In the genomic region with DNA sequence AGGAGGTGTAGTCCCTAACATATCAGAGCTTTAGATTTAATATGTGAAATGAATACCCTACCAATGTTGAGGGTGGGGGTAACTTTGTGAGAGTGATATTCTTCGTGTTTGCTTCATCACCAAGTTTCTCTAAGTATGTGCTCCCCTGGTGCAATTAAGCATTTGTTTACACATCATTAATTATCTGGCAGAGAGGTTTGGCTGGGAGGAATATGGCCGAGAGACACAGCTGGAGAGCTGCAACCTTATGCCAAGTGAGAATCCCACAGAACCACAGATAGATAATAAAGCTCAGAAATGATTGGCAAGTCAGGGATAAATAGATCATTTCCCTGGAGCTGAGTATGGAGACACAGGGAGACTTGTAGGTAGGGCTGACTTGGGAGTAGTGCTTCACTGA, we compare ENCODE assay signal across 19 mouse cellular contexts. TPM values are rescaled to one million over a fixed set of nuclear protein-coding genes. Genes with fewer than 3 reads are reported as not detected.
A peak's percentile ranks its signal among the peaks of the same experiment; 100 is the strongest.
DNase-seq lines count a peak whose midpoint lies in the region; ATAC-seq and TF ChIP-seq lines count a peak whose summit lies in the region.
"Had no signal": no experiment of that assay in that cellular context is flagged by ENCODE, and none has a peak within 500 bp of the region (broad histone marks: within the 10 kb centered on the region; RNA-seq: fewer than 3 reads in every experiment).

No protein-coding gene starts in this region.

- no peak overlapping the region for H3K4me3 ChIP-seq in forebrain, embryonic 14.5 days (ENCODE audit: low read depth, low read length)
- no peak overlapping the region for H3K4me3 ChIP-seq in forebrain, embryonic 11.5 days (ENCODE audit: low read depth, low read length)
- no peak overlapping the region for H3K4me3 ChIP-seq in hindbrain, postnatal 0 days (ENCODE audit: low read length)
- no peak overlapping the region for H3K4me3 ChIP-seq in hindbrain, embryonic 13.5 days
- no peak overlapping the region for H3K4me3 ChIP-seq in neural tube, embryonic 14.5 days (ENCODE audit: low read depth, low read length)
- H3K4me3 ChIP-seq: embryonic facial prominence, embryonic 13.5 days; forebrain, embryonic 13.5 days; gastrocnemius, adult 2 months; heart, embryonic 12.5 days had no signal

- H3K27me3 ChIP-seq in forebrain, embryonic 14.5 days (replicated peaks; ENCODE audit: control insufficient read depth, insufficient read depth, low read length) = no peaks in the 10 kb centered on the region
- H3K27me3 ChIP-seq in forebrain, embryonic 11.5 days (ENCODE audit: control insufficient read depth, insufficient read depth, low read length) = no peaks in the 10 kb centered on the region
- no peaks in the 10 kb centered on the region for H3K27me3 ChIP-seq in hindbrain, postnatal 0 days (ENCODE audit: insufficient read depth, low read length)
- no peaks in the 10 kb centered on the region for H3K27me3 ChIP-seq in hindbrain, embryonic 13.5 days
- H3K27me3 ChIP-seq in neural tube, embryonic 14.5 days (ENCODE audit: control insufficient read depth, insufficient read depth, low read length) = no peaks in the 10 kb centered on the region
- H3K27me3 ChIP-seq: embryonic facial prominence, embryonic 13.5 days; forebrain, embryonic 13.5 days; heart, embryonic 12.5 days had no signal

- 33% methylated on average over 2 of the region's 2 CpGs for WGBS in forebrain, embryonic 14.5 days
- WGBS in forebrain, embryonic 11.5 days = 69% methylated on average over 2 of the region's 2 CpGs
- WGBS in hindbrain, postnatal 0 days = 24% methylated on average over 2 of the region's 2 CpGs
- 50% methylated on average over 2 of the region's 2 CpGs for WGBS in hindbrain, embryonic 13.5 days
- 29% methylated on average over 2 of the region's 2 CpGs for WGBS in neural tube, embryonic 14.5 days

- H3K9me3 ChIP-seq in forebrain, embryonic 14.5 days (replicated peaks; ENCODE audit: control insufficient read depth, low read length) = no peaks in the 10 kb centered on the region
- H3K9me3 ChIP-seq in forebrain, embryonic 11.5 days (ENCODE audit: control insufficient read depth, low read length) = no peaks in the 10 kb centered on the region
- no peaks in the 10 kb centered on the region for H3K9me3 ChIP-seq in hindbrain, postnatal 0 days (ENCODE audit: low read length)
- no peaks in the 10 kb centered on the region for H3K9me3 ChIP-seq in hindbrain, embryonic 13.5 days
- H3K9me3 ChIP-seq in neural tube, embryonic 14.5 days (ENCODE audit: control insufficient read depth, low read length) = no peaks in the 10 kb centered on the region
- H3K9me3 ChIP-seq: embryonic facial prominence, embryonic 13.5 days; forebrain, embryonic 13.5 days; heart, embryonic 12.5 days had no signal

- H3K9ac ChIP-seq in forebrain, embryonic 14.5 days (ENCODE audit: low read length) = no peak overlapping the region
- H3K9ac ChIP-seq in forebrain, embryonic 11.5 days (ENCODE audit: low read length) = no peak overlapping the region
- H3K9ac ChIP-seq in hindbrain, postnatal 0 days (replicated peaks; ENCODE audit: low read length) = no peak overlapping the region
- H3K9ac ChIP-seq in hindbrain, embryonic 13.5 days = no peak overlapping the region
- H3K9ac ChIP-seq in neural tube, embryonic 14.5 days (replicated peaks; ENCODE audit: low read depth, low read length) = no peak overlapping the region
- H3K9ac ChIP-seq: embryonic facial prominence, embryonic 13.5 days; forebrain, embryonic 13.5 days; heart, embryonic 12.5 days had no signal

- TF ChIP-seq CTCF in hindbrain, postnatal 0 days (IDR thresholded peaks at IDR 0.05; ENCODE audit: low read depth) = no peak

- no peaks in the 10 kb centered on the region for H3K36me3 ChIP-seq in forebrain, embryonic 14.5 days (ENCODE audit: control insufficient read depth, insufficient read depth, low read length)
- no peaks in the 10 kb centered on the region for H3K36me3 ChIP-seq in forebrain, embryonic 11.5 days (ENCODE audit: control insufficient read depth, insufficient read depth, low read length)
- H3K36me3 ChIP-seq in hindbrain, postnatal 0 days (ENCODE audit: insufficient read depth, low read length) = no peaks in the 10 kb centered on the region
- H3K36me3 ChIP-seq in hindbrain, embryonic 13.5 days = no peaks in the 10 kb centered on the region
- H3K36me3 ChIP-seq in neural tube, embryonic 14.5 days (ENCODE audit: control insufficient read depth, insufficient read depth, low read length) = no peaks in the 10 kb centered on the region
- H3K36me3 ChIP-seq: embryonic facial prominence, embryonic 13.5 days; heart, embryonic 12.5 days had no signal

- ATAC-seq in forebrain, embryonic 14.5 days = no peak
- no peak for ATAC-seq in forebrain, embryonic 11.5 days (replicated peaks; ENCODE audit: low FRiP score)
- ATAC-seq in hindbrain, postnatal 0 days = peak; percentile 47; the same call in 1 of the 2 replicates
- ATAC-seq in hindbrain, embryonic 13.5 days (ENCODE audit: low FRiP score) = no peak
- ATAC-seq in neural tube, embryonic 14.5 days (ENCODE audit: low read depth) = peak; percentile 60; the same call in 1 of the 2 replicates
- ATAC-seq: forebrain, embryonic 13.5 days; intestine, postnatal 0 days had no signal

- H3K4me2 ChIP-seq in forebrain, embryonic 14.5 days (ENCODE audit: low read length) = no peak overlapping the region
- H3K4me2 ChIP-seq in forebrain, embryonic 11.5 days (ENCODE audit: low read depth, low read length, severe bottlenecking) = no peak overlapping the region
- H3K4me2 ChIP-seq in hindbrain, postnatal 0 days (ENCODE audit: low read depth, low read length) = no peak overlapping the region
- no peak overlapping the region for H3K4me2 ChIP-seq in hindbrain, embryonic 13.5 days
- H3K4me2 ChIP-seq in neural tube, embryonic 14.5 days (ENCODE audit: low read depth, low read length) = no peak overlapping the region
- H3K4me2 ChIP-seq: embryonic facial prominence, embryonic 13.5 days; forebrain, embryonic 13.5 days; heart, embryonic 12.5 days had no signal

- H3K27ac ChIP-seq in forebrain, embryonic 14.5 days (ENCODE audit: low read depth, low read length) = no peak overlapping the region
- no peak overlapping the region for H3K27ac ChIP-seq in forebrain, embryonic 11.5 days (ENCODE audit: low read depth, low read length)
- H3K27ac ChIP-seq in hindbrain, postnatal 0 days = no peak overlapping the region
- H3K27ac ChIP-seq in hindbrain, embryonic 13.5 days = no peak overlapping the region
- no peak overlapping the region for H3K27ac ChIP-seq in neural tube, embryonic 14.5 days (ENCODE audit: low read depth, low read length)
- H3K27ac ChIP-seq: embryonic facial prominence, embryonic 13.5 days; forebrain, embryonic 13.5 days; gastrocnemius, adult 2 months had no signal

- no peaks in the 10 kb centered on the region for H3K4me1 ChIP-seq in forebrain, embryonic 14.5 days (ENCODE audit: control insufficient read depth, insufficient read depth, low read length)
- H3K4me1 ChIP-seq in forebrain, embryonic 11.5 days (replicated peaks; ENCODE audit: control insufficient read depth, insufficient read depth, low read length) = no peaks in the 10 kb centered on the region
- H3K4me1 ChIP-seq in hindbrain, postnatal 0 days (ENCODE audit: insufficient read depth, low read length) = no peaks in the 10 kb centered on the region
- peaks cover 4% of the 10 kb centered on the region; the same call in 1 of the 2 replicates for H3K4me1 ChIP-seq in hindbrain, embryonic 13.5 days (replicated peaks)
- H3K4me1 ChIP-seq in neural tube, embryonic 14.5 days (ENCODE audit: control insufficient read depth, insufficient read depth, low read length) = no peaks in the 10 kb centered on the region
- H3K4me1 ChIP-seq: forebrain, embryonic 13.5 days; heart, embryonic 12.5 days had no signal

- peak; percentile 21 for DNase-seq in forebrain, embryonic 14.5 days (ENCODE audit: low spot score)
- DNase-seq in forebrain, embryonic 11.5 days (ENCODE audit: low spot score) = no peak
- DNase-seq in hindbrain, postnatal 0 days (ENCODE audit: low spot score) = peak; percentile 56
- DNase-seq in neural tube, embryonic 10.5 days (ENCODE audit: extremely low spot score, low spot score) = no peak
- no peak for DNase-seq in cerebellum, adult 8-10 months
- DNase-seq: adrenal gland, adult 2 months; adrenal gland, postnatal 25 days; cerebellum, adult 2 months; cerebellum, postnatal 25 days; gastrocnemius, adult 2 months; gastrocnemius, postnatal 25 days; heart, postnatal 36 days had no signal

RNA-seq across cellular contexts. Expression of gene Bend5, which starts 14.1 kb away (rescaled TPM):
- 66.4 and 69.2 TPM in 2 replicates for polyA plus RNA-seq in forebrain, embryonic 14.5 days (2014; fragmentation: Nextera tagmentation; extraction: Ambion mirVana)
- 33.1 and 34.4 TPM in 2 replicates for polyA plus RNA-seq in forebrain, embryonic 11.5 days (2014; fragmentation: Nextera tagmentation; extraction: Ambion mirVana)
- 30.6 and 32.1 TPM in 2 replicates for total RNA-seq in hindbrain, postnatal 0 days (2014; rRNA removed)
- 48.9 and 50.0 TPM in 2 replicates for polyA plus RNA-seq in hindbrain, postnatal 0 days (2015; fragmentation: Nextera tagmentation; extraction: Ambion mirVana)
- 74.9 and 76.4 TPM in 2 replicates for polyA plus RNA-seq in hindbrain, embryonic 13.5 days (2015; fragmentation: Nextera tagmentation; extraction: Ambion mirVana)
- polyA plus RNA-seq in neural tube, embryonic 14.5 days (2014; fragmentation: Nextera tagmentation; extraction: Ambion mirVana) = 69.5 and 72.4 TPM in 2 replicates
- polyA plus RNA-seq: C2C12 had no signal

Comparison
In these comparisons a context has a peak if more than half of its experiments do, and no peak if none do; other contexts are left out.
1. ATAC-seq: peak in hindbrain, postnatal 0 days (single experiment) and neural tube, embryonic 14.5 days (single experiment); none in forebrain, embryonic 14.5 days (single experiment), forebrain, embryonic 11.5 days (single experiment) and hindbrain, embryonic 13.5 days (single experiment).
2. DNase-seq: peak in forebrain, embryonic 14.5 days (single experiment) and hindbrain, postnatal 0 days (single experiment); none in forebrain, embryonic 11.5 days (single experiment), neural tube, embryonic 10.5 days (single experiment) and cerebellum, adult 8-10 months (single experiment).